Mouse (Mus musculus) adrenal gland, postnatal 25 days (tissue): Measurements from ENCODE around the gene Sdsl. TPM values are rescaled to one million over a fixed set of nuclear protein-coding genes. Genes with fewer than 3 reads are reported as not detected.

Experiments used
- DNase-seq: peaks from one replicate; pipeline ENCODE4 v3.0.0; 2021; ENCODE audit warnings: mixed read lengths
- total RNA-seq: library from RNA; stranded (reverse); gene quantifications from 2 replicates; pipeline ENCODE4 v1.2.3, GENCODE M21; 2021

The Sdsl gene
- total RNA-seq, 1 experiment from 2014 or later = 99.0 TPM

- no peak for DNase-seq
Measured at GRCm38 (mm10) chr5:120428189-120428838, 44.3 kb downstream of the Sdsl start.

GRCm38 (mm10) chr5:120427451-120427938 lies 45.1 kb downstream of the Sdsl start:
- DNase-seq = no peak

DNA sequence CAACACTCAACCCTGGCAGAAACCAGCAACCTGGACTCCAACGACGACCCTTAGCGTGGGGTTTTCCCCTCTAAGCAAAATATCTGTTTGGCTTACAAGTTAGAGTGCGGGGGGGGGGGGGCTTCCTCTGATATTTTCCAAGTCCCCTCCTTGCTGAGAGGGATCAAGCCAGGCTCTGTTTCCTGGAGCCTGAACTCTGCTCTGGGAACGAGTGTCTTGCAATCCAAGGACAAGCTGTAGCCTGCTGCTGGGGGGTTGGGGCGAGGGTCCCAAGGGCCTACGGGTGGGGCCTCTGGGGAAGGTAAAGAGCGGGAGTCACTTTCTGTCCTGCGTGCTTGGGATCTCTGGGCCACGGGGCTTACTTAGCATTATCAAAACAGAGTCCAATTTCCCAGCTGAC lies 46.0 kb downstream of the Sdsl start:
- no peak for DNase-seq

- no peak for DNase-seq
Measured at GRCm38 (mm10) chr5:120425711-120426110, 46.9 kb downstream of the Sdsl start.

- DNase-seq = no peak
Measured at GRCm38 (mm10) chr5:120424657-120425056, 48.0 kb downstream of the Sdsl start.

GRCm38 (mm10) chr5:120424039-120424438 lies 48.6 kb downstream of the Sdsl start:
- DNase-seq = peak; percentile 83

GRCm38 (mm10) chr5:120420106-120420505 lies 52.5 kb downstream of the Sdsl start:
- no peak for DNase-seq

GRCm38 (mm10) chr5:120413436-120413835 lies 59.2 kb downstream of the Sdsl start:
- DNase-seq = no peak

DNA sequence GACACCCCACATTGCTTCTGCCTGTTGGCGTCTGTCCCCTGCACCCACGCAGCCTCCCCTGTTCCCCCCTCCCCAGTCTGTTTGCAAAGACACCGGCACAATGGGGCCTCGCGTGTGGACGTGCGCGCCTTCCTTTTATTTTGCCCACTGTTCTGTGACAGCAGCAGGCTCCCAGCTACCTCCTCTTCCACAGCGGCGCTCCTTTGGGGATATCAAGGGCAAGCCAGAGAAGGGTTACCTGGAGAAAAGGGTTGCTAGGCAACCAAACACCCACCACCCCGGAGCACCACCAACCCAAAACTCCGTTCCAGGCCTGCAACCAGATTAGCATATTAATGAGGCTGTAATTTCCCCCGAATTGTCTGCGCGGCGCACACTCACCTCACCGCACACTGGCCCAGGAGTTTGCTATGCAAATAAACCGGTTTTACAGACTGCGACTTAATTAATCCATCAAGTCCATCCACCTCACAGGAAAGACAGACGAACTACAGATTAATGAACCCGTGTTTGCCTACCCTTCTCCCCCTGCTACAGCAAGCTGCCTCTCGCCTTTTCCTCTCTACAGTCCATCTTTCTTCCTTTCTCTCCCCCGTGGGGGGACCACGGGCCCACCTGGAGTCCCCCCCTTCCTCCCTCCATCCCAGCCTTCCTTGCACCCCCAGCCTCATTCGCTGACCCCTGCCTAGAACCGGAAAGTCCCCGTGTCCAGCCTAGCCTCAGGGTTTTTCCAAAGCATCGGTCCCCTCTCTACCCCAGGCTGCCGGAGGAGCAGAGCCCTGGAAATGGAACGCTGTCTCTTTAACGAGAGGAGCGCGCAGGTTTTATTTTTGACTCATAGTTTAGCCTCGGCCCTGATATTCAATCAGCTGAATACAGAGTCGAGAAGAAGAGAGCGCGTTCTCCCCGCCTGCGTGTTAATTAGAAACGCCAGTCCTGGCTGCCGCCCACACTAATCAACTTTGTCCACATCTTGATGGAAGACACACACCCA lies 62.9 kb downstream of the Sdsl start:
- DNase-seq = no peak

DNA sequence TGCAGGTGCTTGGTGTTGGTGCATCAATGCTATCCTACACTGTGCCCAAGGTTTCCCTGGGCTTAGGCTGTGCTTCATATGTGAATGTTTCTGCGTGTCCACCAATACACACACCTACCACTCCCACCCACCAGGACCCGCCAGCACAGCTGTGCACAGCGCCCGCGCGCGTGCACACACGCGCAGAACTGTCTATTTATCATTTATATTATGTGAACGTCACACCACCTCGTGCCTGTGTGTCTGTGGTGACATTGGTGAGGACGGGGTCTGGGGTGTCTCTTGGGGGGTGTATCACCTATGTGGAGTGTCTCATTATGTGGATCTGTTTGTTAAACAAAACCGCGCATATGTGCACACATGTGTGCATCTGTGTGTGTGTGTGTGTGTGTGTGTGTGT lies 63.7 kb downstream of the Sdsl start:
- no peak for DNase-seq

Other genes with a start within 250 kb of the Sdsl start
- not detected in 2 replicates for gene Lhx5, start 41.1 kb downstream of the Sdsl start, total RNA-seq
- 2.9 TPM in 1 of 2 replicates, not detected in the other for gene Sds, start 3.7 kb upstream of the Sdsl start, total RNA-seq
- 76.4 and 93.3 TPM in 2 replicates for gene Plbd2, start 30.8 kb upstream of the Sdsl start, total RNA-seq
- gene Slc8b1, start 38.4 kb upstream of the Sdsl start, total RNA-seq = 34.5 and 55.3 TPM in 2 replicates
- 40.2 and 42.4 TPM in 2 replicates for gene Tpcn1, start 115.9 kb upstream of the Sdsl start, total RNA-seq
- gene Iqcd, start 116.2 kb upstream of the Sdsl start, total RNA-seq = 0.57 and 0.67 TPM in 2 replicates
- 15.9 and 17.5 TPM in 2 replicates for gene Rita1, start 139.8 kb upstream of the Sdsl start, total RNA-seq
- 50.5 and 54.7 TPM in 2 replicates for gene Ddx54, start 139.9 kb upstream of the Sdsl start, total RNA-seq
- gene Cfap73, start 161.4 kb upstream of the Sdsl start, total RNA-seq = 2.8 and 3.1 TPM in 2 replicates
- 19.6 and 20.0 TPM in 2 replicates for gene Rasal1, start 176.0 kb upstream of the Sdsl start, total RNA-seq
- 11.0 and 11.8 TPM in 2 replicates for gene Dtx1, start 239.1 kb upstream of the Sdsl start, total RNA-seq